Mouse (Mus musculus): Measurements from ENCODE around the gene Vac14. TPM values are rescaled to one million over a fixed set of nuclear protein-coding genes. Genes with fewer than 3 reads are reported as not detected.

Vac14 gene
- 10 to 100 TPM; 23.9 TPM for total RNA-seq (2021)

- DNase-seq: peak; percentile 95 to 96
Observed at GRCm38 (mm10) chr8:110618391-110619207, at the start of gene Vac14. Gene Vac14, plus strand, starts transcription at chr8:110618585.

GRCm38 (mm10) chr8:110592641-110593040 is 25.7 kb upstream of the Vac14 start:
- DNase-seq: no peak

GRCm38 (mm10) chr8:110594164-110594563 is 24.2 kb upstream of the Vac14 start:
- no peak for DNase-seq

- peak in 1 of 2 experiments; percentile 23 for DNase-seq
Observed at GRCm38 (mm10) chr8:110604556-110604955, 13.8 kb upstream of the Vac14 start.

- DNase-seq: no peak
Observed at GRCm38 (mm10) chr8:110605401-110606015, 12.9 kb upstream of the Vac14 start.

GRCm38 (mm10) chr8:110615730-110616129 is 2.7 kb upstream of the Vac14 start:
- DNase-seq: no peak

- DNase-seq: no peak
Observed at GRCm38 (mm10) chr8:110617801-110618358, 505 bp upstream of the Vac14 start.

- DNase-seq: no peak
Observed at GRCm38 (mm10) chr8:110619208-110619574, 806 bp downstream of the Vac14 start.

- no peak for DNase-seq
Observed at GRCm38 (mm10) chr8:110619919-110620318, 1.5 kb downstream of the Vac14 start.

- DNase-seq: no peak
Observed at GRCm38 (mm10) chr8:110626431-110626830, 8.0 kb downstream of the Vac14 start.

- peak in 1 of 2 experiments; percentile 54 for DNase-seq
Observed at GRCm38 (mm10) chr8:110629245-110630063, 11.1 kb downstream of the Vac14 start.

- DNase-seq: no peak
Observed at GRCm38 (mm10) chr8:110630079-110630478, 11.7 kb downstream of the Vac14 start.

- peak; percentile 57 to 63 for DNase-seq
Observed at GRCm38 (mm10) chr8:110630571-110631071, 12.2 kb downstream of the Vac14 start.

- DNase-seq: no peak
Observed at GRCm38 (mm10) chr8:110631201-110631600, 12.8 kb downstream of the Vac14 start.

- no peak for DNase-seq
Observed at GRCm38 (mm10) chr8:110633814-110634213, 15.4 kb downstream of the Vac14 start.

- no peak for DNase-seq
Observed at GRCm38 (mm10) chr8:110636182-110636581, 17.8 kb downstream of the Vac14 start.

- no peak for DNase-seq
Observed at GRCm38 (mm10) chr8:110642331-110642730, 23.9 kb downstream of the Vac14 start.

- DNase-seq: no peak
Observed at GRCm38 (mm10) chr8:110643177-110643576, 24.8 kb downstream of the Vac14 start.

- no peak for DNase-seq
Observed at GRCm38 (mm10) chr8:110644422-110644821, 26.0 kb downstream of the Vac14 start.

GRCm38 (mm10) chr8:110644901-110645300 is 26.5 kb downstream of the Vac14 start:
- no peak for DNase-seq

GRCm38 (mm10) chr8:110645340-110645739 is 27.0 kb downstream of the Vac14 start:
- DNase-seq: no peak

GRCm38 (mm10) chr8:110646064-110646463 is 27.7 kb downstream of the Vac14 start:
- peak; percentile 68 to 80 for DNase-seq

Measured in layer of hippocampus, postnatal 36 days (tissue).